Mouse (Mus musculus) heart, embryonic 15.5 days (tissue): ENCODE results near the gene Apob. TPM values are rescaled to one million over a fixed set of nuclear protein-coding genes. Genes with fewer than 3 reads are reported as not detected.

Experiments
- ATAC-seq: fragments of 200-750 bp; cut with Nextera tagmentation; replicated peaks from 2 replicates; pipeline ENCODE4 v1.8.0; 2017; ENCODE audit warnings: low read depth, moderate TSS enrichment; ENCODE audit not compliant: insufficient number of reproducible peaks, insufficient read depth, low FRiP score
- H3K27ac ChIP-seq: fragments of 300-500 bp; sonication (generic); 2 replicates; pipeline ENCODE4 v1.5.1; 2015; ENCODE audit warnings: mild to moderate bottlenecking, inconsistent platforms
- H3K27me3 ChIP-seq: fragments of 300-500 bp; sonication (generic); 2 replicates; pipeline ENCODE4 v1.6.1; 2015; ENCODE audit warnings: inconsistent platforms
- H3K36me3 ChIP-seq: fragments of 300-500 bp; sonication (generic); 2 replicates; pipeline ENCODE4 v1.6.1; 2015; ENCODE audit warnings: mild to moderate bottlenecking, inconsistent platforms
- H3K4me1 ChIP-seq: fragments of 300-500 bp; sonication (generic); replicated peaks from 2 replicates; pipeline ENCODE4 v1.6.1; 2015; ENCODE audit warnings: inconsistent platforms
- H3K4me2 ChIP-seq: fragments of 300-500 bp; sonication (generic); 2 replicates; pipeline ENCODE4 v1.6.1; 2015; ENCODE audit warnings: inconsistent platforms, mild to moderate bottlenecking, moderate library complexity
- H3K4me3 ChIP-seq: fragments of 300-500 bp; sonication (generic); 2 replicates; pipeline ENCODE4 v1.5.1; 2015; ENCODE audit warnings: mild to moderate bottlenecking, inconsistent platforms
- H3K9ac ChIP-seq: fragments of 300-500 bp; sonication (generic); 2 replicates; pipeline ENCODE4 v1.6.1; 2015; ENCODE audit warnings: mild to moderate bottlenecking, inconsistent platforms
- H3K9me3 ChIP-seq: fragments of 300-500 bp; sonication (generic); replicated peaks from 2 replicates; pipeline ENCODE4 v1.6.1; 2016; ENCODE audit warnings: inconsistent platforms
- WGBS: fragments of 180-500 bp; shearing (Covaris S2); methylation state at CpG from one replicate; pipeline ENCODE4 v1.1.7; 2015; ENCODE audit warnings: mixed read lengths; 5-methylcytosine and 5-hydroxymethylcytosine counted together
- polyA plus RNA-seq: library from polyadenylated mRNA; unstranded; fragments of >200 nt; fragmentation: Nextera tagmentation; extraction: Ambion mirVana; gene quantifications from 2 replicates; pipeline ENCODE4 v1.2.1, GENCODE M21; 2015

Apob gene
- polyA plus RNA-seq, 1 experiment from 2014 or later: 0.04 TPM

- Histone ChIP-seq H3K9me3 (no peaks in the 10 kb centered on the region), H3K27ac (no peak overlapping the region), H3K4me2 (no peak overlapping the region), H3K4me3 (no peak overlapping the region), H3K9ac (no peak overlapping the region), H3K27me3 (no peaks in the 10 kb centered on the region), H3K36me3 (no peaks in the 10 kb centered on the region), H3K4me1 (no peaks in the 10 kb centered on the region)
- no peak for ATAC-seq
- 66% methylated on average over 7 of the region's 7 CpGs for WGBS
These were observed 65.4 kb downstream of the Apob start for GRCm38 (mm10) chr12:8042626-8043394.

GRCm38 (mm10) chr12:8047046-8047445, 69.6 kb downstream of the Apob start:
- 80% methylated on average over 2 of the region's 2 CpGs for WGBS
- no peaks in the 10 kb centered on the region for H3K27me3 ChIP-seq
- H3K36me3 ChIP-seq: no peaks in the 10 kb centered on the region
- no peak for ATAC-seq
- H3K27ac ChIP-seq: no peak overlapping the region
- no peak overlapping the region for H3K9ac ChIP-seq
- H3K4me3 ChIP-seq: no peak overlapping the region
- H3K4me1 ChIP-seq: no peaks in the 10 kb centered on the region
- H3K4me2 ChIP-seq: no peak overlapping the region
- no peaks in the 10 kb centered on the region for H3K9me3 ChIP-seq

GRCm38 (mm10) chr12:8047789-8048309, 70.4 kb downstream of the Apob start:
- no peaks in the 10 kb centered on the region for H3K27me3 ChIP-seq
- no peak overlapping the region for H3K4me2 ChIP-seq
- H3K27ac ChIP-seq: no peak overlapping the region
- H3K36me3 ChIP-seq: no peaks in the 10 kb centered on the region
- 43% methylated on average over 1 of the region's 1 CpGs for WGBS
- no peak overlapping the region for H3K9ac ChIP-seq
- no peaks in the 10 kb centered on the region for H3K4me1 ChIP-seq
- no peak overlapping the region for H3K4me3 ChIP-seq
- no peaks in the 10 kb centered on the region for H3K9me3 ChIP-seq
- no peak for ATAC-seq

- H3K4me2 ChIP-seq: no peak overlapping the region
- H3K9ac ChIP-seq: no peak overlapping the region
- no peak overlapping the region for H3K4me3 ChIP-seq
- ATAC-seq: no peak
- H3K4me1 ChIP-seq: no peaks in the 10 kb centered on the region
- no peaks in the 10 kb centered on the region for H3K27me3 ChIP-seq
- H3K36me3 ChIP-seq: no peaks in the 10 kb centered on the region
- 64% methylated on average over 8 of the region's 8 CpGs for WGBS
- H3K27ac ChIP-seq: no peak overlapping the region
- no peaks in the 10 kb centered on the region for H3K9me3 ChIP-seq
These were observed 78.7 kb downstream of the Apob start for GRCm38 (mm10) chr12:8056001-8056640.

GRCm38 (mm10) chr12:8059576-8059975, 82.1 kb downstream of the Apob start:
- H3K36me3 ChIP-seq: no peaks in the 10 kb centered on the region
- no peaks in the 10 kb centered on the region for H3K4me1 ChIP-seq
- 11% methylated on average over 3 of the region's 3 CpGs for WGBS
- no peak overlapping the region for H3K27ac ChIP-seq
- no peak overlapping the region for H3K4me2 ChIP-seq
- H3K9ac ChIP-seq: no peak overlapping the region
- no peak for ATAC-seq
- no peaks in the 10 kb centered on the region for H3K9me3 ChIP-seq
- no peak overlapping the region for H3K4me3 ChIP-seq
- no peaks in the 10 kb centered on the region for H3K27me3 ChIP-seq

GRCm38 (mm10) chr12:8063363-8064065, 86.1 kb downstream of the Apob start:
- Histone ChIP-seq H3K9me3 (no peaks in the 10 kb centered on the region), H3K27ac (no peak overlapping the region), H3K9ac (no peak overlapping the region), H3K4me3 (no peak overlapping the region), H3K4me2 (no peak overlapping the region), H3K27me3 (no peaks in the 10 kb centered on the region), H3K36me3 (no peaks in the 10 kb centered on the region), H3K4me1 (no peaks in the 10 kb centered on the region)
- 55% methylated on average over 11 of the region's 11 CpGs for WGBS
- ATAC-seq: no peak

Other genes with a start within 250 kb of the Apob start
- 44.3 and 48.7 TPM in 2 replicates for gene Ldah, start 230.5 kb downstream of the Apob start, polyA plus RNA-seq